Mouse (Mus musculus): ENCODE results near the gene Fstl1. TPM values are rescaled to one million over a fixed set of nuclear protein-coding genes. Genes with fewer than 3 reads are reported as not detected.

Fstl1 gene
- total and polyA plus RNA-seq, 3 experiments = 0.08 to 0.35 TPM; not detected in 1

- TF ChIP-seq CTCF (IDR thresholded peaks at IDR 0.05 in 2 of 3, conservative IDR thresholded peaks at IDR 0.05 in 1 of 3; ENCODE audit: control insufficient read depth in 1 of 3, insufficient read depth in 1 of 3, low read depth in 2 of 3, low read length in 3 of 3, poor library complexity in 1 of 3, severe bottlenecking in 1 of 3) = no peak
- TF ChIP-seq TAL1 (IDR thresholded peaks at IDR 0.05; ENCODE audit: low read length) = no peak
- no peak for TF ChIP-seq MAZ (IDR thresholded peaks at IDR 0.05; ENCODE audit: low read depth, low read length)
- TF ChIP-seq KAT2A (conservative IDR thresholded peaks at IDR 0.05; ENCODE audit: low read depth, low read length) = no peak
- no peak for TF ChIP-seq ZKSCAN1 (IDR thresholded peaks at IDR 0.05; ENCODE audit: low read depth, low read length)
- TF ChIP-seq USF1 (IDR thresholded peaks at IDR 0.05; ENCODE audit: low read depth, low read length) = no peak
- no peak for TF ChIP-seq ETS1 (IDR thresholded peaks at IDR 0.05; ENCODE audit: low read depth, low read length)
- TF ChIP-seq JUND (IDR thresholded peaks at IDR 0.05; ENCODE audit: low read depth, low read length) = no peak
- no peak for TF ChIP-seq E2F4 (IDR thresholded peaks at IDR 0.05; ENCODE audit: borderline replicate concordance, low read depth, low read length)
- TF ChIP-seq ZNF384 (IDR thresholded peaks at IDR 0.05; ENCODE audit: low read depth, low read length) = no peak
- no peak for TF ChIP-seq EP300 (IDR thresholded peaks at IDR 0.05; ENCODE audit: low read depth in 1 of 2, low read length in 2 of 2)
- TF ChIP-seq HCFC1 (IDR thresholded peaks at IDR 0.05; ENCODE audit: low read depth, low read length) = no peak
- TF ChIP-seq MAX (IDR thresholded peaks at IDR 0.05; ENCODE audit: low read length) = no peak
- no peak for TF ChIP-seq ZC3H11A (IDR thresholded peaks at IDR 0.05; ENCODE audit: low read depth, low read length)
- TF ChIP-seq UBTF (IDR thresholded peaks at IDR 0.05; ENCODE audit: borderline replicate concordance, insufficient read depth, low read depth, low read length) = no peak
- no peak for TF ChIP-seq MXI1 (IDR thresholded peaks at IDR 0.05; ENCODE audit: low read depth, low read length)
- no peak for TF ChIP-seq CHD1 (IDR thresholded peaks at IDR 0.05; ENCODE audit: low read depth, low read length)
- Histone ChIP-seq H3K79me2 (ENCODE audit: control insufficient read depth, insufficient read depth, low read length, poor library complexity) (no peaks in the 10 kb centered on the region), H3K9me3 (replicated peaks; ENCODE audit: insufficient read depth, low read length) (no peaks in the 10 kb centered on the region), H3K4me3 (ENCODE audit: control insufficient read depth in 1 of 2, insufficient read depth in 1 of 2, low read depth in 2 of 2, low read length in 2 of 2) (no peak overlapping the region), H3K27me3 (ENCODE audit: control insufficient read depth in 1 of 2, insufficient read depth in 2 of 2, low read length in 2 of 2) (peaks cover 8% of the 10 kb centered on the region in 2 experiments), H3K9ac (ENCODE audit: control insufficient read depth, low read depth, low read length, poor library complexity, severe bottlenecking) (no peak overlapping the region), H3K36me3 (ENCODE audit: control insufficient read depth in 1 of 2, insufficient read depth in 2 of 2, low read length in 2 of 2) (peaks cover 0 to 3% of the 10 kb centered on the region in 2 experiments; a peak in 2 of 4 replicates), H3K27ac (ENCODE audit: control insufficient read depth, low read depth, low read length) (no peak overlapping the region), H3K4me1 (ENCODE audit: control insufficient read depth in 1 of 2, insufficient read depth in 2 of 2, low read length in 2 of 2) (no peaks in the 10 kb centered on the region)
- no peak for DNase-seq (ENCODE audit: low read depth, low spot score)
Observed at GRCm38 (mm10) chr16:37817986-37818385, 41.3 kb downstream of the Fstl1 start.

- Histone ChIP-seq H3K36me3 (ENCODE audit: control insufficient read depth in 1 of 2, insufficient read depth in 2 of 2, low read length in 2 of 2) (no peaks in the 10 kb centered on the region), H3K9ac (ENCODE audit: control insufficient read depth, low read depth, low read length, poor library complexity, severe bottlenecking) (no peak overlapping the region), H3K9me3 (replicated peaks; ENCODE audit: insufficient read depth, low read length) (no peaks in the 10 kb centered on the region), H3K27me3 (ENCODE audit: control insufficient read depth in 1 of 2, insufficient read depth in 2 of 2, low read length in 2 of 2) (peaks cover 9 to 12% of the 10 kb centered on the region in 2 experiments), H3K4me1 (ENCODE audit: control insufficient read depth in 1 of 2, insufficient read depth in 2 of 2, low read length in 2 of 2) (no peaks in the 10 kb centered on the region), H3K27ac (ENCODE audit: control insufficient read depth, low read depth, low read length) (no peak overlapping the region), H3K79me2 (ENCODE audit: control insufficient read depth, insufficient read depth, low read length, poor library complexity) (no peaks in the 10 kb centered on the region), H3K4me3 (ENCODE audit: control insufficient read depth in 1 of 2, insufficient read depth in 1 of 2, low read depth in 2 of 2, low read length in 2 of 2) (no peak overlapping the region)
- DNase-seq (ENCODE audit: low read depth, low spot score) = no peak
- TF ChIP-seq TCF12 (IDR thresholded peaks at IDR 0.05; ENCODE audit: low read depth, low read length) = no peak
- no peak for TF ChIP-seq USF2 (IDR thresholded peaks at IDR 0.05; ENCODE audit: borderline replicate concordance in 1 of 2, insufficient read depth in 1 of 2, low read depth in 1 of 2, low read length in 2 of 2)
- TF ChIP-seq MAZ (IDR thresholded peaks at IDR 0.05; ENCODE audit: low read depth, low read length) = no peak
- TF ChIP-seq USF1 (IDR thresholded peaks at IDR 0.05; ENCODE audit: low read depth, low read length) = no peak
- no peak for TF ChIP-seq MYC (IDR thresholded peaks at IDR 0.05; ENCODE audit: low read depth, low read length)
Observed at GRCm38 (mm10) chr16:37823949-37824348, 47.3 kb downstream of the Fstl1 start.

Data from MEL (cell line).